Mouse (Mus musculus) stomach, postnatal 0 days (tissue): ENCODE measurements around the gene Fam167b. TPM values are rescaled to one million over a fixed set of nuclear protein-coding genes. Genes with fewer than 3 reads are reported as not detected.

ENCODE experiments used
- ATAC-seq: fragments of 200-750 bp; cut with Nextera tagmentation; 2 replicates; pipeline ENCODE4 v1.8.0; 2017; ENCODE audit not compliant: low FRiP score, low TSS enrichment
- DNase-seq: peaks from one replicate; pipeline ENCODE4 v3.0.0-alpha.2; 2016; ENCODE audit warnings: low spot score
- H3K27ac ChIP-seq: fragments of 300-500 bp; sonication (generic); replicated peaks from 2 replicates; pipeline ENCODE4 v1.5.1; 2014; ENCODE audit warnings: mild to moderate bottlenecking, control low read depth
- H3K27me3 ChIP-seq: fragments of 300-500 bp; sonication (generic); 2 replicates; pipeline ENCODE4 v1.6.1; 2014; ENCODE audit warnings: low read length; ENCODE audit not compliant: control insufficient read depth, insufficient read depth
- H3K36me3 ChIP-seq: fragments of 300-500 bp; sonication (generic); 2 replicates; pipeline ENCODE4 v1.6.1; 2014; ENCODE audit warnings: low read length, mixed read lengths; ENCODE audit not compliant: control insufficient read depth, insufficient read depth
- H3K4me1 ChIP-seq: fragments of 300-500 bp; sonication (generic); replicated peaks from 2 replicates; pipeline ENCODE4 v1.6.1; 2014; ENCODE audit warnings: antibody characterized with exemption; ENCODE audit not compliant: control insufficient read depth, insufficient read depth
- H3K4me2 ChIP-seq: fragments of 300-500 bp; sonication (generic); replicated peaks from 2 replicates; pipeline ENCODE4 v1.6.1; 2014; ENCODE audit warnings: low read depth, mild to moderate bottlenecking, control low read depth, moderate library complexity
- H3K4me3 ChIP-seq: fragments of 300-500 bp; sonication (generic); 2 replicates; pipeline ENCODE4 v1.5.1; 2014; ENCODE audit warnings: low read depth, low read length, control low read depth
- H3K9ac ChIP-seq: fragments of 300-500 bp; sonication (generic); 2 replicates; pipeline ENCODE4 v1.6.1; 2014; ENCODE audit warnings: mild to moderate bottlenecking, low read length, control low read depth, mixed read lengths
- H3K9me3 ChIP-seq: fragments of 300-500 bp; sonication (generic); 2 replicates; pipeline ENCODE4 v1.6.1; 2016; ENCODE audit warnings: low read length; ENCODE audit not compliant: control insufficient read depth
- CTCF ChIP-seq: IDR thresholded peaks from 2 replicates; pipeline ENCODE4 v1.5.1; 2016; ENCODE audit warnings: antibody characterized with exemption, low read depth, mild to moderate bottlenecking, moderate library complexity
- EP300 ChIP-seq: optimal IDR thresholded peaks from 2 replicates; pipeline ENCODE3; 2016; ENCODE audit warnings: antibody characterized with exemption
- WGBS: fragments of 180-500 bp; shearing (Covaris S2); extraction: QIAGEN DNeasy Blood & Tissue Kit; methylation state at CpG from one replicate; pipeline ENCODE4 v1.1.7; 2014; 5-methylcytosine and 5-hydroxymethylcytosine counted together
- polyA plus RNA-seq: library from polyadenylated mRNA; unstranded; fragments of >200 nt; fragmentation: Nextera tagmentation; extraction: Ambion mirVana; gene quantifications from 2 replicates; pipeline ENCODE4 v1.2.1, GENCODE M21; 2015

Fam167b gene
- polyA plus RNA-seq, 1 experiment from 2014 or later: 1.9 TPM

DNA sequence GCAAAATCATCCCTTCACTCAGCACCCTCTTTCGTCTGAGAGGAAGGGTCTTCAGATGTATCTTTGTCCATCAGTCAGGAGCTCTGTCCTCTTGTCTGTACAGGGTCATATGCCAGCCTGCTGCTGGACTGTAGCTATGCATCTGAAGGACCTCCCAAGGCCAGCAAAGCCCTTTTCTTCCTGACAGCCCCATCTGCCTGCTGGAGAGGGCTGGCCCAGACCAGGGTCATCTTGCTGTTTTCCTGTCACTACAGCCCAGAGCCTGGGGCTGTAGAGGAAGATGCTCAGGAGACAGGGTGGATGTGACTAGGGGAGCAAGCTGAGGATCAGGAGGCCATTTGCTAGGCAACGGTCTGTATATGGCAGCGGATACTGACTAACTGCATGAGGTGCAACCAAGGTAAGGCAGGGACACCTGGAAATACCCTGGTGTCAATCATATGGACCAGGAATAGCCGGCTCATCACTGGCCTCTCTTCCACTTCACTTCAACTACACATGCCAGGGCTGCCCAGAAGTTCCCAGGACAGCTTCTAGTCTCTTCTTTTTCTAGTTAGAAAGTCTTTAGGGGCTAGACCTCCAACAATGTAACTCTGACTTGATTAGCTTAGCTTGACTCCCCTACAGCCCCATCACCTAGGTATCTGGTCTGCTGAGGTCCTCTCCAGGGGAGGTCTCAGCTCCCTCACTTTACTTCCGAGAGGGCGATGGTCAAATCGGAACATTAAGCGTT, 44.6 kb upstream of the Fam167b start:
- H3K27ac ChIP-seq: peak overlapping the region; percentile 92
- H3K4me1 ChIP-seq: peaks cover 10% of the 10 kb centered on the region; the same call in 1 of the 2 replicates
- peak overlapping the region; percentile 81 for H3K4me2 ChIP-seq
- 25% methylated on average over 8 of the region's 8 CpGs for WGBS
- no peak for DNase-seq
- H3K9me3 ChIP-seq: no peaks in the 10 kb centered on the region
- H3K36me3 ChIP-seq: peaks cover 7% of the 10 kb centered on the region
- no peak for ATAC-seq
- H3K9ac ChIP-seq: peak overlapping the region; percentile 66
- H3K4me3 ChIP-seq: peak overlapping the region; percentile 62
- TF ChIP-seq CTCF (no peak), EP300 (no peak)
- no peaks in the 10 kb centered on the region for H3K27me3 ChIP-seq

DNA sequence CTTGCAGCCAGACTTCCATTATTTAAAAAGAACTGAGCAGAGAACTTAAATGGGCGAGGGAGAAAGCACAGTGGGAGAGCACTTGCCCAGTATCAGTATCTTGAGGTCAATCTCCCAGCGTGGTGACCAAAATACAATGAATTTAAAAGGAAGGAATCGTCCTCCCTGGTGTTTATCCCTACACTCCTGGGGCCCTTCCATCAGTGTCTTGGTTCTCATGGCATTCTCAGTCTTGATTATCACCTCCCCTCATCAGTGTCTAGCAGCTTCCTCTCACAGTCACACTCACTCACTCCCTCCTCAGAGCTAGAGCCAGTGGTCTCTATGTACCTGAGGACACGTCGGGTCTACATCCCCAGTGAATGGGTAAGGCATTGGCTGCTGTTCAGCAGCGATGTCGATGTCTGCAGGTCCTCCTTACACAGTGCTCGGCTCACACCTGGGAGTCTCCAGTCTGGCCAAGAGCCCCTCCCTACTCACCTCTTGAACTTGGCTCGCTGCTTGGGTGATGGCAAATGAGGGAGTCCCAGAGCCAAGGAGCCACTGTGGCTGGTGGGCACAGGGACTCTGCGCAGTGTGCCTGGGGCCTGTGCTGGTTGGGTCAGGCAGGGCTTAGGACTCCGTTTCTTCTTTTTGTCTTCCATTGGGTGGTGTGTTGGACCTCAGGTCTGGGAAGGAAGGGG, 43.9 kb upstream of the Fam167b start:
- no peak for TF ChIP-seq CTCF
- TF ChIP-seq EP300: no peak

DNA sequence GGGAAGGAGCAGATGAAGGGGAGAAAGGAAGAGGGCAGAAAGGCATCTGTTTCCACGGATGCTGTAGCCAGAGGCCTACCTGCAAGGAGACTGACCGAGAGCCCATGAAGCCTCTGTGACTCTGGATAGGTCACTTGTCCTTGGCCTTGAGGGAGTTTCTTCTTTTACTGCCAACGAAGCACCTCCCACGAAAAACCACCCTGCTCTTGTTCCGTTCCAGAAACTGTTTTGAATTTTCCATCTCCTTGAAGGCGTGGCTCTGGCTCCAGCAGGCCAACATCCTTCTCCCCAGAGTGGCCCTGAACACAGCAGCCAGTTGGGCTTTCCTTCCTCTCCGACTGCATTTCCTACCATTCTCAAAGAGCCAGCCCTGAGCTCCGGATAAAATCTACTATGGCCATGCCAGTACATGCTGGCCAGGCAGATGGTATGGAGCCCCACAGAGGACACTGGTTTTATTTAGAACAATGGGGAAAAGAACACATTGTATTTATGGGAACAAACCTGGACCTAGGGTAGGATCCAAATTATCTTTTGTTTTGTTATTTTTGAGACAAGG, 43.0 kb upstream of the Fam167b start:
- Histone ChIP-seq H3K4me1 (peaks cover 10% of the 10 kb centered on the region; the same call in 1 of the 2 replicates), H3K27me3 (no peaks in the 10 kb centered on the region), H3K4me2 (peak overlapping the region; percentile 6; the same call in 1 of the 2 replicates), H3K9ac (peak overlapping the region; percentile 8; the same call in 1 of the 2 replicates), H3K9me3 (no peaks in the 10 kb centered on the region), H3K27ac (peak overlapping the region; percentile 45), H3K36me3 (no peaks in the 10 kb centered on the region), H3K4me3 (no peak overlapping the region)
- TF ChIP-seq CTCF (no peak), EP300 (no peak)
- no peak for DNase-seq
- no peak for ATAC-seq
- 68% methylated on average over 8 of the region's 8 CpGs for WGBS

More for the DNA sequence above, 43.9 kb upstream of the Fam167b start:
- WGBS: 76% methylated on average over 11 of the region's 11 CpGs
- H3K27me3 ChIP-seq: no peaks in the 10 kb centered on the region
- peak overlapping the region; percentile 81 for H3K4me2 ChIP-seq
- no peak overlapping the region for H3K4me3 ChIP-seq
- no peaks in the 10 kb centered on the region for H3K9me3 ChIP-seq
- peaks cover 4% of the 10 kb centered on the region; the same call in 1 of the 2 replicates for H3K36me3 ChIP-seq
- ATAC-seq (no peak), DNase-seq (no peak)
- peaks cover 10% of the 10 kb centered on the region; the same call in 1 of the 2 replicates for H3K4me1 ChIP-seq
- 0 out of 2 replicates have a peak overlapping the region, but pooled peaks have one; percentile 1 for H3K9ac ChIP-seq
- H3K27ac ChIP-seq: 0 out of 2 replicates have a peak overlapping the region, but pooled peaks have one; percentile 2

DNA sequence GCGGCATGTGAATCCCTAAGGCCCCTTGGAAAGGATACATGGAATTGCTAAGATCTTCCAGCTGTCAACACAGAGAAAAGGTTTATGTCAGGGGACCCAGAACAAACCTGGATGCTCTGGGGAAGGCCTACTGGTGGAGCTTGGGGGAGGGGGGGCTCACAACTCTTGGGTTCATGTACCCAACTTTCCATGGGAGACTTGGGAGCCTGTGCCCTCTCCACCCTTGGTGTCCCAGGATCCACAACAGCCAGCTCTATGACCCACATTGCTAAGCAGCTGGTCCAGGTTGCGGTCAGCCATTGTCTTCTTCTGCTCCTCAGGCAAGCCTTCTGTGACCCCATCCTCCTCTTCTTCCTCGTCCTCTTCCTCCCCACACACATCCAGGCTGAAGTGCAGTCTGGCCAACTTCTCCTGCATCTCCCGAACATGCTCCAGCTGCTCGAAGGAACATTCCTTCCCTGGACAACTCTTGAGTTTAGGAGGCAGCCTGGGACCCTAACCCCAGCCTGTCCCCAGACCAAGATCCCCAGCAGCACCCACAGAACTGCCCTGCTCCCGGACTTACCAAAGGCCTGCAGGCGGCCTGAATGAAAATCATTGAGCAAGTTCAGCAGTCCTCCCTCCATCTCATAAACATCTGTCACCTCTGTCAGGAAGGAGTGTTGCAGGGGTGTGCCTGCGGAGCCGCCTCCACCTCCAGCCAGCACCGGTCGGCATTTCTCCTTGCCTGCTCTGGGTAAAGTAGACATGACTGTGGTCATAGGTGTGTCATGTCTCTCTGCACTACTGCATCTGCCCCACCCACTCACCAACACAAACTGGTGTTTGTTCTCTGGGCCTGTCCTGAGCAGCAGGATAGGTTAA, 42.3 kb upstream of the Fam167b start:
- peaks cover 10% of the 10 kb centered on the region; the same call in 1 of the 2 replicates for H3K4me1 ChIP-seq
- peak overlapping the region; percentile 45 for H3K27ac ChIP-seq
- no peak for TF ChIP-seq EP300
- TF ChIP-seq CTCF: no peak
- H3K9me3 ChIP-seq: no peaks in the 10 kb centered on the region
- no peaks in the 10 kb centered on the region for H3K27me3 ChIP-seq
- 69% methylated on average over 11 of the region's 11 CpGs for WGBS
- ATAC-seq (peak; percentile 18; the same call in 1 of the 2 replicates), DNase-seq (no peak)
- H3K4me2 ChIP-seq: peak overlapping the region; percentile 6; the same call in 1 of the 2 replicates
- no peaks in the 10 kb centered on the region; the same call in 1 of the 2 replicates for H3K36me3 ChIP-seq
- no peak overlapping the region for H3K4me3 ChIP-seq
- H3K9ac ChIP-seq: peak overlapping the region; percentile 8; the same call in 1 of the 2 replicates
